ENCODE assay signal across 11 mouse cellular contexts in the genomic region with DNA sequence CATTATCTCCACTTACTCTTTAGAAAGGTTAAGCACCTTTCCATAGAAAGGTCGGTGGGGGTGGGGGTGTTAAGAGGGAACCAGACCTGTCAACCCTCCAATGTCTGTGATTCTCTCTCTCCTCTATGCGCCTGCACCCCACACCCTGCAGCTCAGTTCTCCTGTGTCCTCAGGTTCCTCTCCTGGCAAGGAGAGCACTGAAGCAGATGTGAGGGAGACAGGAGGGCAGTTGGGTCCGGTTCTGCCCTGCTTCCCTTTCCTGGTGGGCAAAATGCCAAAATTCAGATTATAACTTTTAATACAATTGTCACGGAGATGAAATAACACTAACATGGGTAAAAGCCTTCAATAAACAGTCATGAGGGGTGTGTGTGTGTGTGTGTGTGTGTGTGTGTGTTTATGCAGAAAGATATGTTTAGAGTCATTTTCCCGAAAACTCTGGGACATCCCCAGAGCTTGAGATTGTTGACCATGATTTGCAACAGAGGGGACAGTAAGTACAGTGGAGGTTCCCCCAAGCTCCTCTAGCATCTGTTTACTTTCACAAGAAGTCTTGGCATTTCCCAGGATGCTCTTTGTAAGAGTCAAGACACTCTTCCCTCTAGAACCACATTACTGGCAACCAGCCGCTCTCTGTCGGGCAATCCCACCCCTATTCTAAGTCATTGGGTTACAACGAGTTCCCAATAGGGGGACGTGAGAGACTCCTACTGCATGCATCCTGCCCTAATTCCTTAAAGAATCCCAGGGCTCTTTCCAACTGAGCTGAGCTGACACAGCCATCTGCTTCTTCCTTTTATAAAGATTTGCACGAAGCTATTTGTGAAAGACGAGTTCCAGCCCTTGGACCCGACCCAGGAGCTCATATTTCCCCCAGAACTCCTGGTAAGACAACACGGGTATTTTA. TPM values are rescaled to one million over a fixed set of nuclear protein-coding genes. Genes with fewer than 3 reads are reported as not detected.
DNase-seq lines count a peak whose midpoint lies in the region; ATAC-seq lines count a peak whose summit lies in the region.
"Had no signal": no experiment of that assay in that cellular context is flagged by ENCODE, and none has a peak within 500 bp of the region (broad histone marks: within the 10 kb centered on the region; RNA-seq: fewer than 3 reads in every experiment).

No protein-coding gene starts in this region.

- WGBS in kidney, embryonic 14.5 days: 42% methylated on average over 13 of the region's 13 CpGs
- WGBS in embryonic facial prominence, embryonic 14.5 days: 29% methylated on average over 13 of the region's 13 CpGs
- 37% methylated on average over 13 of the region's 13 CpGs for WGBS in limb, embryonic 15.5 days

- no peaks in the 10 kb centered on the region for H3K27me3 ChIP-seq in kidney, embryonic 14.5 days (ENCODE audit: control insufficient read depth, insufficient read depth, low read length)
- no peaks in the 10 kb centered on the region for H3K27me3 ChIP-seq in embryonic facial prominence, embryonic 14.5 days (replicated peaks; ENCODE audit: control insufficient read depth, insufficient read depth, low read length)
- no peaks in the 10 kb centered on the region for H3K27me3 ChIP-seq in limb, embryonic 15.5 days

- H3K9me3 ChIP-seq in kidney, embryonic 14.5 days (ENCODE audit: control insufficient read depth, low read length): no peaks in the 10 kb centered on the region
- H3K9me3 ChIP-seq in embryonic facial prominence, embryonic 14.5 days (ENCODE audit: control insufficient read depth, low read length): no peaks in the 10 kb centered on the region
- no peaks in the 10 kb centered on the region for H3K9me3 ChIP-seq in limb, embryonic 15.5 days

- DNase-seq in cerebellum, postnatal 10 days: peak; percentile 42 to 43
- no peak for DNase-seq in cerebellum, adult 9-10 months
- peak; percentile 61 for DNase-seq in kidney, postnatal 10 days
- peak; percentile 93 for DNase-seq in embryonic facial prominence, embryonic 14.5 days (ENCODE audit: low spot score)
- DNase-seq in spleen, adult 12 weeks (ENCODE audit: low spot score): no peak
- DNase-seq in heart, adult 18-20 months: no peak
- DNase-seq: midbrain, embryonic 14.5 days had no signal

- H3K4me2 ChIP-seq in kidney, embryonic 14.5 days (replicated peaks; ENCODE audit: low read depth, low read length): no peak overlapping the region
- peak overlapping the region; percentile 11; the same call in 1 of the 2 replicates for H3K4me2 ChIP-seq in embryonic facial prominence, embryonic 14.5 days (ENCODE audit: low read depth, low read length)
- H3K4me2 ChIP-seq in limb, embryonic 15.5 days: no peak overlapping the region

- no peak overlapping the region for H3K9ac ChIP-seq in kidney, embryonic 14.5 days (ENCODE audit: low read depth, low read length)
- no peak overlapping the region for H3K9ac ChIP-seq in embryonic facial prominence, embryonic 14.5 days (ENCODE audit: low read depth, low read length)
- H3K9ac ChIP-seq in limb, embryonic 15.5 days: no peak overlapping the region

- H3K36me3 ChIP-seq in kidney, embryonic 14.5 days (ENCODE audit: control insufficient read depth, insufficient read depth, low read length): no peaks in the 10 kb centered on the region
- H3K36me3 ChIP-seq in embryonic facial prominence, embryonic 14.5 days (ENCODE audit: control insufficient read depth, insufficient read depth, low read length): no peaks in the 10 kb centered on the region
- no peaks in the 10 kb centered on the region for H3K36me3 ChIP-seq in limb, embryonic 15.5 days

- no peaks in the 10 kb centered on the region for H3K4me1 ChIP-seq in kidney, embryonic 14.5 days (ENCODE audit: control insufficient read depth, insufficient read depth, low read length)
- H3K4me1 ChIP-seq in embryonic facial prominence, embryonic 14.5 days (ENCODE audit: control insufficient read depth, insufficient read depth, low read length): peaks cover 18% of the 10 kb centered on the region
- H3K4me1 ChIP-seq in limb, embryonic 15.5 days: peaks cover 13% of the 10 kb centered on the region

- ATAC-seq in kidney, embryonic 14.5 days (ENCODE audit: low FRiP score, low TSS enrichment): no peak
- ATAC-seq in embryonic facial prominence, embryonic 14.5 days (ENCODE audit: low read depth): peak; percentile 89
- ATAC-seq in limb, embryonic 15.5 days (ENCODE audit: insufficient number of reproducible peaks, low FRiP score, low TSS enrichment, low read depth): peak; percentile 68; the same call in 1 of the 2 replicates

- H3K27ac ChIP-seq in kidney, embryonic 14.5 days (ENCODE audit: low read depth, low read length): no peak overlapping the region
- H3K27ac ChIP-seq in embryonic facial prominence, embryonic 14.5 days (replicated peaks; ENCODE audit: low read depth, low read length): peak overlapping the region; percentile 71
- H3K27ac ChIP-seq in limb, embryonic 15.5 days: peak overlapping the region; percentile 55
- H3K27ac ChIP-seq: layer of hippocampus, adult 2 months had no signal

- H3K4me3 ChIP-seq in kidney, embryonic 14.5 days (ENCODE audit: low read length): no peak overlapping the region
- no peak overlapping the region for H3K4me3 ChIP-seq in embryonic facial prominence, embryonic 14.5 days (ENCODE audit: low read depth, low read length)
- H3K4me3 ChIP-seq in limb, embryonic 15.5 days: no peak overlapping the region
- H3K4me3 ChIP-seq: layer of hippocampus, adult 2 months had no signal

RNA-seq across cellular contexts. Expression of a gene that starts 13.5 kb away (rescaled TPM):
- 0.06 and 0.12 TPM in 2 replicates for polyA plus RNA-seq in kidney, embryonic 14.5 days (2014; fragmentation: Nextera tagmentation; extraction: Ambion mirVana)
- 1.2 and 1.4 TPM in 2 replicates for polyA plus RNA-seq in embryonic facial prominence, embryonic 14.5 days (2014; fragmentation: Nextera tagmentation; extraction: Ambion mirVana)
- 0.08 and 0.12 TPM in 2 replicates for polyA plus RNA-seq in limb, embryonic 15.5 days (2015; fragmentation: Nextera tagmentation; extraction: Ambion mirVana)
- under 1 TPM in 1 of 2 experiments, not detected in 1; 0.05 TPM for total RNA-seq in heart, adult 18-20 months (2021)
- total RNA-seq: granulocyte monocyte progenitor cell, adult 5-6 weeks; layer of hippocampus, adult 2 months had no signal

Comparison
In these comparisons a context has a peak if more than half of its experiments do, and no peak if none do; other contexts are left out.
1. DNase-seq: peak in cerebellum, postnatal 10 days (2 of 2), kidney, postnatal 10 days (single experiment) and embryonic facial prominence, embryonic 14.5 days (single experiment); none in cerebellum, adult 9-10 months (single experiment), spleen, adult 12 weeks (single experiment) and heart, adult 18-20 months (0 of 2).